Mouse (Mus musculus) ES-E14 (cell line): Measurements from ENCODE around the gene Gmpr. TPM values are rescaled to one million over a fixed set of nuclear protein-coding genes. Genes with fewer than 3 reads are reported as not detected.

ENCODE experiments used
- DNase-seq: peaks from one replicate; pipeline ENCODE4 v3.0.0-alpha.2; 2013; ENCODE audit warnings: low read depth, low spot score
- H3K27ac ChIP-seq: 2 replicates; pipeline ENCODE4 v1.5.1; 2012; ENCODE audit warnings: low read depth, mild to moderate bottlenecking, low read length, moderate library complexity, mixed read lengths; ENCODE audit not compliant: poor library complexity, insufficient read depth, severe bottlenecking
- H3K36me3 ChIP-seq: 2 replicates; pipeline ENCODE4 v1.6.1; 2012; ENCODE audit warnings: mild to moderate bottlenecking, low read length, moderate library complexity, mixed read lengths; ENCODE audit not compliant: control insufficient read depth, poor library complexity, insufficient read depth, severe bottlenecking
- H3K4me1 ChIP-seq, 2 experiments: fragments of 150-350 bp in 1 of 2; sonication (generic) in 1 of 2; 2 replicates each; pipeline ENCODE4 v1.6.1; 2012; ENCODE audit warnings: low read length in 2 of 2, mild to moderate bottlenecking in 1 of 2, mixed read lengths in 1 of 2; ENCODE audit not compliant: control insufficient read depth in 2 of 2, insufficient read depth in 2 of 2, poor library complexity in 1 of 2
- H3K4me3 ChIP-seq, 2 experiments: fragments of 150-350 bp in 1 of 2; sonication (generic) in 1 of 2; 2 replicates each; pipeline ENCODE4 v1.5.1; 2012; ENCODE audit warnings: low read length in 2 of 2, low read depth in 1 of 2, mild to moderate bottlenecking in 1 of 2, mixed read lengths in 1 of 2; ENCODE audit not compliant: insufficient read depth in 1 of 2, poor library complexity in 1 of 2, severe bottlenecking in 1 of 2
- H3K9ac ChIP-seq: 2 replicates; pipeline ENCODE4 v1.6.1; 2012; ENCODE audit warnings: low read depth, mild to moderate bottlenecking, low read length, mixed read lengths; ENCODE audit not compliant: poor library complexity, insufficient read depth, severe bottlenecking
- H3K9me3 ChIP-seq: fragments of 150-350 bp; sonication (generic); 2 replicates; pipeline ENCODE4 v1.6.1; 2012; ENCODE audit warnings: low read depth, mild to moderate bottlenecking, low read length; ENCODE audit not compliant: control insufficient read depth, insufficient read depth
- CHD2 ChIP-seq: IDR thresholded peaks from 2 replicates; pipeline ENCODE4 v1.6.1; 2014; ENCODE audit warnings: mild to moderate bottlenecking, low read depth, low read length, inconsistent platforms
- HCFC1 ChIP-seq: IDR thresholded peaks from 2 replicates; pipeline ENCODE4 v1.6.1; 2012; ENCODE audit warnings: low read length, inconsistent platforms, borderline replicate concordance; ENCODE audit not compliant: insufficient read depth
- MAFK ChIP-seq: IDR thresholded peaks from 2 replicates; pipeline ENCODE4 v1.6.1; 2014; ENCODE audit warnings: mild to moderate bottlenecking, low read depth, low read length, inconsistent platforms; ENCODE audit not compliant: insufficient read depth
- ZC3H11A ChIP-seq: IDR thresholded peaks from 2 replicates; pipeline ENCODE4 v1.6.1; 2012; ENCODE audit warnings: low read depth, mild to moderate bottlenecking, inconsistent platforms, low read length, borderline replicate concordance
- ZNF384 ChIP-seq: IDR thresholded peaks from 2 replicates; pipeline ENCODE4 v1.6.1; 2012; ENCODE audit warnings: low read depth, low read length, inconsistent platforms
- in situ Hi-C, 2 experiments: fragments of 600-800 bp; cut with MboI; formaldehyde crosslinking; loops; one replicate each; pipeline ENCODE4 v1.15.1; 2025; ENCODE audit warnings: low sequenced_read_pairs in 2 of 2, inconsistent platforms in 1 of 2; ENCODE audit not compliant: unreplicated experiment in 2 of 2
- total RNA-seq: library from RNA; depleted of rRNA; stranded (reverse); fragments of 300-350 nt; gene quantifications from 2 replicates; pipeline ENCODE4 v1.2.3, GENCODE M21; 2012

Gmpr gene
- total RNA-seq, 1 experiment: 9.6 TPM

DNA sequence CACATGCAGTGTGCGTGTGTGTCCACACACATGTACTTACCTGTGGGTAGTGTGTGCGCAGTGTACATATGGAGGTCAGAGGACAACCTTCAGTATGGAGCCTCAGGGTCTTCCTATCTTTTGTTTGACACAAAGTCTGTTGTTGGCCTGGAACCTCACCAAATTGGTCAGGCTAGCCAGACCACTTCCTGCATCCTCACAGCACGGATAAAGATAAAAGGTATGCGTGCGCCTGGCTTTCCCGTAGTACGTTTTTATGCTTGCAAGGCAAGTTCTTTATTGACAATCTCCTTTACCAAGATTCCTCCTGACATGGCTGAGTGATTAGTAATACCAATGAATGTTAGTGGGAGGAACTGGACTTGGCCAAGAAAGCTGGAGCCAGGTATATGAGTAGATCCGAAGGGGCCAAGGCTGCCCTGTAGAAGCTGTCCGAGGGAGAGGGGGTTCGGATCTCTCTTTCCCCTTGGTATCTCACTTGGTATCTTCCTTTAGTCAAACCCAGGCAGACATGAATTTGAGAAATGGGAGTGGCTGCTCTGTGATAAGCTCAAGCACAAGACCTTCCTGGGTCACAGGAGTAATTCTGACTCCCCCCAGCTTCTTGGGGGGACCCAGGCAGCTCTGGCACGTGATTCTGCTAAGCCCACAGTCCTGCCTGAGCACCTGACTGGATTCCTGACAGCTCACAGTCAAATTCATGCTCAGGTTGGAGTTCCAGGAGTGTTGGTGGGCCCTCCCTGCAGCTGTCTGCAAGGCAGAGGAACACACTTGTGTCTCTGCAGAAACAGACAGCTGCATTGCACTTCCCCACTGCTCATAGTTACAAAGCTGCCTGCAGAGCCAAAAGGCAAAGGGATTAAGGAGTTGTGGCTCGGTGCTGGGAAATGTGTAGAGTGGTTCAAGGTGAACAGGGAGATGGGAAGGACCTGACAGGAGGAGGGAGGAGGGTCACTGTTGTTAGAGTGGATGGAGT is 6.1 kb downstream of the Gmpr start:
- Histone ChIP-seq H3K9ac (no peak overlapping the region), H3K9me3 (no peaks in the 10 kb centered on the region), H3K4me3 (no peak overlapping the region), H3K36me3 (no peaks in the 10 kb centered on the region), H3K27ac (no peak overlapping the region), H3K4me1 (peaks cover 0 to 19% of the 10 kb centered on the region in 2 experiments; a peak in 2 of 4 replicates)
- TF ChIP-seq ZC3H11A: no peak
- no peak for TF ChIP-seq MAFK
- no peak for TF ChIP-seq CHD2
- no peak for TF ChIP-seq HCFC1
- TF ChIP-seq ZNF384: no peak
- DNase-seq: no peak
- in situ Hi-C loops: no loop called here

GRCm38 (mm10) chr13:45514115-45514514 is 6.9 kb downstream of the Gmpr start:
- TF ChIP-seq CHD2 (no peak), ZNF384 (no peak), MAFK (no peak), ZC3H11A (no peak), HCFC1 (no peak)
- H3K9ac ChIP-seq: no peak overlapping the region
- in situ Hi-C loops: no loop called here
- no peaks in the 10 kb centered on the region for H3K9me3 ChIP-seq
- DNase-seq: no peak
- H3K4me3 ChIP-seq: no peak overlapping the region
- peaks cover 0 to 17% of the 10 kb centered on the region in 2 experiments; a peak in 1 of 4 replicates for H3K4me1 ChIP-seq
- H3K27ac ChIP-seq: no peak overlapping the region
- no peaks in the 10 kb centered on the region for H3K36me3 ChIP-seq

DNA sequence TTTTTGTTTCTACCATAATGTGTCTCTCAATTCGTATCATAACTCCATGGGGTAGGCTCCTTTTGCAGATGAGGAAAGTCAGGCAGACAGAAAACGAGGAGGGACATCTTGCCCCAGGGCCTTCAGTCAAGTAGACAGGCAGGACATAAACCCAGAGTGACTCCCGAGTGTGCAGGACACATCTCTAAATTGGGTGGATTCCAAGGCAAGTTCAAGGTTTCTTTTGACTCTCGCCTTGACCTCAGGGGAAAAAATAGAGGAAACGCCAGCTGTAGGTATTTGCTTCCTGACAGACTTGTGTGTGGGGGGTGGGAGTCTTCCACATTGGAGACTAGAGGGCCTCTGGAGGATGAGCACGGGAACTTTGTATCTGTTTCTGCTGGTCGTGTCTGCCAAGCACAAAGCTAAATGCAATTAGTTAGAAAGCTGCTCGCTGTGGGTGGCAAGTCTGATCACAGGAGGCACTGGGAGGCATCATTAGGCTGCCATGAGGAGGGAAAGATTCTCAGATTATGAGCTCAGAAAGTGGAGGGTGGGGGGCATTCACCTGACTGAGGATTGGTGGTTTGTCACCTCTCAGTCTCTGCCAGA is 7.7 kb downstream of the Gmpr start:
- DNase-seq: no peak
- Histone ChIP-seq H3K4me1 (peaks cover 0 to 14% of the 10 kb centered on the region in 2 experiments; a peak in 1 of 4 replicates), H3K27ac (no peak overlapping the region), H3K4me3 (no peak overlapping the region), H3K36me3 (no peaks in the 10 kb centered on the region), H3K9me3 (no peaks in the 10 kb centered on the region), H3K9ac (no peak overlapping the region)
- in situ Hi-C loops: no loop called here
- TF ChIP-seq ZC3H11A (no peak), MAFK (no peak), CHD2 (no peak), HCFC1 (no peak), ZNF384 (no peak)

DNA sequence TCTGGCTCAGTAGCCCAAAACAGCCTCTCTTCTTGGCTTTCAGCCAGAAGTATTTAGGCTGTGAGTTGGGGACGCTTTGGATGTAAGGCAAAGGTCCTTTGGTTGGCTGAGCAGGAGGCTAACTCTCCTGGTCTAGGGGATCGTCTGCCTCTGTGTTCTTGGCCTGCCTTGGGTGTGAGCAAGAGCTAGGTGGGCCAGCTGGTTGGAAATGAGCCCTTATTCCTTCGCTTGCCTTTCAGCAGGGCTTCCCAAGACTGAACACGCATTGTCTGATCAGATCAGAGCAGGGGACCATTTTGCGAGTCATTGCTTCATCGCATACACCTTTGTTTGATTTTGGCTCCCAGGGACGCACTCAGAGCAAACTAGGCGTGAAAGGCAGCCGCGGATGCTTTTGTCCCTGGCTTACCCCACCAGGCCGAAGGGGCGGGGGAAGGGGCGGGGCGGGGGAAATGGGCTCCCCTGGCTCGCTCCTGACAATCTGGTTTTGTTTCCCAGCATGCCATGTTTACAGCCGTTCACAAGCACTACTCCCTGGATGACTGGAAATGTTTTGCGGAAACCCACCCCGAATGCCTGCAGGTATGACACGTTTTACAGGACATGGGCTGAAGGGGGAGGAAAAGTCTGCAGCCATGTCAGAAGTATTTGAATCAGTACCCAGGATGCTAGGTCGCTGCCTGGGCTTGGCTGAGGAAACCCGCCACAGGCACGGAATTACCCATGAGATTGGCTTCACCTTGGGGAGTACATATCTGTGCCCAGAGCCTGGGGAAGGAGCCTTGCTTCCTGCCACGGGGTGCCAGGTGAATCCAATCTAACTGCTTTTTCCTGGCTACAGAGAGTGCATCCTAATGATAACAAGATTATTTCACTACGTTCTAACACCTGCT is 9.5 kb downstream of the Gmpr start:
- TF ChIP-seq HCFC1 (no peak), MAFK (no peak), ZC3H11A (no peak), ZNF384 (no peak)
- Histone ChIP-seq H3K9ac (peak overlapping the region; percentile 37; the same call in 1 of the 2 replicates), H3K27ac (no peak overlapping the region), H3K4me3 (peak overlapping the region; percentile 29 to 32; a peak in 3 of 4 replicates), H3K4me1 (peaks cover 2 to 14% of the 10 kb centered on the region in 2 experiments; a peak in 1 of 4 replicates), H3K36me3 (no peaks in the 10 kb centered on the region), H3K9me3 (no peaks in the 10 kb centered on the region)
- peak; percentile 60 for DNase-seq
- in situ Hi-C loops: no loop called here
